Mouse (Mus musculus) left cerebral cortex, postnatal 14 days (tissue): ENCODE data around the gene Rbfox2. TPM values are rescaled to one million over a fixed set of nuclear protein-coding genes. Genes with fewer than 3 reads are reported as not detected.

Experiments used
- DNase-seq, 2 experiments: peaks; one replicate each; pipeline ENCODE4 v3.0.0; 2021 to 2022; ENCODE audit warnings: low spot score in 2 of 2, mixed read lengths in 1 of 2
- intact Hi-C: fragments of 180-260 bp; cut with DNase I; formaldehyde crosslinking; loops from one replicate; pipeline ENCODE4 v1.15.1; 2025
- total RNA-seq, 2 experiments: library from RNA; stranded (reverse); gene quantifications; 2 replicates each; pipeline ENCODE4 v1.2.3; 2021

Rbfox2 gene
- total RNA-seq, 2 experiments from 2014 or later, result 237 to 248 TPM

GRCm38 (mm10) chr15:77129154-77129553 lies 177.7 kb downstream of the Rbfox2 start:
- intact Hi-C loops, result no loop called here
- no peak for DNase-seq

- intact Hi-C loops, result no loop called here
- no peak for DNase-seq
These were observed 179.1 kb downstream of the Rbfox2 start for GRCm38 (mm10) chr15:77127737-77128136.

- intact Hi-C loops, result no loop called here
- DNase-seq, result no peak
These were observed 180.1 kb downstream of the Rbfox2 start for GRCm38 (mm10) chr15:77126674-77127073.

GRCm38 (mm10) chr15:77124372-77125117 lies 182.3 kb downstream of the Rbfox2 start:
- no peak for DNase-seq
- intact Hi-C loops, result no loop called here

GRCm38 (mm10) chr15:77122824-77123223 lies 184.0 kb downstream of the Rbfox2 start:
- intact Hi-C loops, result no loop called here
- DNase-seq, result no peak

- DNase-seq, result no peak
- intact Hi-C loops, result no loop called here
These were observed 184.6 kb downstream of the Rbfox2 start for GRCm38 (mm10) chr15:77122208-77122607.

- intact Hi-C loops, result no loop called here
- DNase-seq, result no peak
These were observed 187.1 kb downstream of the Rbfox2 start for GRCm38 (mm10) chr15:77119666-77120065.

GRCm38 (mm10) chr15:77117209-77117608 lies 189.6 kb downstream of the Rbfox2 start:
- intact Hi-C loops, result no loop called here
- no peak for DNase-seq

GRCm38 (mm10) chr15:77116139-77116722 lies 190.6 kb downstream of the Rbfox2 start:
- intact Hi-C loops, result no loop called here
- peak in 1 of 2 experiments; percentile 40 for DNase-seq

- intact Hi-C loops, result no loop called here
- no peak for DNase-seq
These were observed 191.3 kb downstream of the Rbfox2 start for GRCm38 (mm10) chr15:77115456-77115855.

- no peak for DNase-seq
- intact Hi-C loops, result no loop called here
These were observed 193.2 kb downstream of the Rbfox2 start for GRCm38 (mm10) chr15:77113591-77113990.

GRCm38 (mm10) chr15:77112378-77112777 lies 194.4 kb downstream of the Rbfox2 start:
- intact Hi-C loops, result no loop called here

GRCm38 (mm10) chr15:77111924-77112323 lies 194.9 kb downstream of the Rbfox2 start:
- no peak for DNase-seq
- intact Hi-C loops, result no loop called here

More at GRCm38 (mm10) chr15:77112378-77112777, 194.4 kb downstream of the Rbfox2 start:
- no peak for DNase-seq

- no peak for DNase-seq
- intact Hi-C loops, result no loop called here
These were observed 196.4 kb downstream of the Rbfox2 start for GRCm38 (mm10) chr15:77110452-77110851.

- intact Hi-C loops, result no loop called here
- no peak for DNase-seq
These were observed 199.5 kb downstream of the Rbfox2 start for GRCm38 (mm10) chr15:77107169-77107908.

- DNase-seq, result no peak
- intact Hi-C loops, result no loop called here
These were observed 201.5 kb downstream of the Rbfox2 start for GRCm38 (mm10) chr15:77105273-77105672.

GRCm38 (mm10) chr15:77104349-77105158 lies 202.2 kb downstream of the Rbfox2 start:
- no peak for DNase-seq
- intact Hi-C loops, result no loop called here

- no peak for DNase-seq
- intact Hi-C loops, result no loop called here
These were observed 204.1 kb downstream of the Rbfox2 start for GRCm38 (mm10) chr15:77102685-77103084.

GRCm38 (mm10) chr15:77099756-77100155 lies 207.0 kb downstream of the Rbfox2 start:
- no peak for DNase-seq

GRCm38 (mm10) chr15:77097358-77097757 lies 209.4 kb downstream of the Rbfox2 start:
- no peak for DNase-seq
- intact Hi-C loops, result no loop called here

More at GRCm38 (mm10) chr15:77099756-77100155, 207.0 kb downstream of the Rbfox2 start:
- intact Hi-C loops, result no loop called here
